Mouse (Mus musculus) G1E (cell line): ENCODE measurements around the gene Kat7.

ENCODE experiments used
- CTCF ChIP-seq: IDR thresholded peaks from 2 replicates; pipeline ENCODE4 v1.5.1; 2012; ENCODE audit warnings: low read depth, low read length, inconsistent platforms, mixed read lengths
- GATA1 ChIP-seq: IDR thresholded peaks from 2 replicates; pipeline ENCODE4 v1.6.1; 2012; ENCODE audit warnings: borderline replicate concordance, low read length, inconsistent platforms, mixed read lengths
- TAL1 ChIP-seq: conservative IDR thresholded peaks from 2 replicates; pipeline ENCODE4 v1.6.1; 2012; ENCODE audit warnings: low read depth, low read length, inconsistent platforms, mixed read lengths

DNA sequence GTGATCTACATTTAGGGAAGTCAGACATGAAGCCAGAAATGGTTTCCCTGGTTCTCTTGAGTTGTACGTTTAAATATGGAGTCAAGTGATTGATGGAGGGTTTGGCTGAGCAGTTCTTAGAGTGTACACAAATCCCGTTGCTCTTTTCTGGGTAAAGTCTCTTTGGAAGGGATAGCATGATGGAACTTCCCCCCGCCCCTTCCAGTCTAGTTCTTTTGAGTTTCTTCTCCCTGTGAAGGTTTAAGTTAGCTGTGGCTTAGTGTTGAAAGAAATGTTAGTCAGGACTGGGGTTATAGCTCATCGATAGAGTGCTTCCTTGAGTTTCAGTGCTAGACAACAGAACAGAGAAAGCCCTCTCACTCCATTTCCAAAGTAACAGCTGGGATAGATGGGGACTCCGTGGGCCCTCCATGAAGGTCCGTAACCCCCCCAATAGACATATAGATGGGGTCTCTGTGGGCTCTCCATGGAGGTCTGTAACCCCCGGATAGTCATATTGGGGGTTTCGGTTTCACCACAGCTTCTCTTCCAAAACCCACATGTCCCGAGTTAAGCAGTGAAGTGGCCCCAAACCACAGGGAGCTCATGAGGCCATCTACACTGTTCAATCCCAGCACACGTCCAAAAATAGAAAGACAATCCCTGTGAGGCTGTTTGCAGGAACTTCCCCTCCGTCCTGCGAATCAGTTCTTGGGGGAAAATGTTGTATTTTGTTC, 45.1 kb upstream of the Kat7 start:
- TF ChIP-seq TAL1 (no peak), CTCF (no peak), GATA1 (no peak)
